Mouse (Mus musculus) heart, postnatal 0 days (tissue): ENCODE measurements around the gene Tox3.

Experiments used
- CTCF ChIP-seq: IDR thresholded peaks from 2 replicates; pipeline ENCODE4 v1.5.1; 2016; ENCODE audit warnings: antibody characterized with exemption, control low read depth, low read depth
- EP300 ChIP-seq: IDR thresholded peaks from 2 replicates; pipeline ENCODE4 v1.6.1; 2016; ENCODE audit warnings: antibody characterized with exemption, low read depth

GRCm38 (mm10) chr8:90266239-90266638 lies 81.9 kb downstream of the Tox3 start:
- no peak for TF ChIP-seq EP300
- TF ChIP-seq CTCF, result no peak
